ENCODE assay signal across 12 mouse cellular contexts in genomic region chr5:142876896-142877295, GRCm38 (mm10). TPM values are rescaled to one million over a fixed set of nuclear protein-coding genes. Genes with fewer than 3 reads are reported as not detected.
A peak's percentile ranks its signal among the peaks of the same experiment; 100 is the strongest.
DNase-seq lines count a peak whose midpoint lies in the region; ATAC-seq and TF ChIP-seq lines count a peak whose summit lies in the region.
"Had no signal": no experiment of that assay in that cellular context is flagged by ENCODE, and none has a peak within 500 bp of the region (broad histone marks: within the 10 kb centered on the region; RNA-seq: fewer than 3 reads in every experiment).

No protein-coding gene starts in this region.

- no peaks in the 10 kb centered on the region; the same call in 1 of the 2 replicates for H3K9me3 ChIP-seq in stomach, embryonic 14.5 days (ENCODE audit: control insufficient read depth, low read depth, low read length)
- no peaks in the 10 kb centered on the region for H3K9me3 ChIP-seq in stomach, postnatal 0 days (ENCODE audit: control insufficient read depth, low read length)
- H3K9me3 ChIP-seq in forebrain, embryonic 13.5 days (replicated peaks) = no peaks in the 10 kb centered on the region
- H3K9me3 ChIP-seq: heart, embryonic 12.5 days; hindbrain, embryonic 15.5 days; liver, embryonic 12.5 days; neural tube, embryonic 12.5 days; stomach, embryonic 15.5 days had no signal

- 0 out of 2 replicates have a peak, but pooled peaks have one; percentile 6 for ATAC-seq in stomach, embryonic 14.5 days (ENCODE audit: insufficient number of reproducible peaks, insufficient read depth, low FRiP score, low read depth)
- no peak for ATAC-seq in stomach, postnatal 0 days (ENCODE audit: low FRiP score, low TSS enrichment)
- ATAC-seq in forebrain, embryonic 13.5 days = peak; percentile 3; the same call in 1 of the 2 replicates

- TF ChIP-seq EP300 in stomach, postnatal 0 days (optimal IDR thresholded peaks at IDR 0.05) = no peak

- H3K4me3 ChIP-seq in layer of hippocampus, adult 2 months = no peak overlapping the region
- no peak overlapping the region for H3K4me3 ChIP-seq in stomach, embryonic 14.5 days (ENCODE audit: low read depth, low read length)
- no peak overlapping the region for H3K4me3 ChIP-seq in stomach, postnatal 0 days (ENCODE audit: low read depth, low read length)
- H3K4me3 ChIP-seq in forebrain, embryonic 13.5 days = no peak overlapping the region
- H3K4me3 ChIP-seq: heart, embryonic 12.5 days; hindbrain, embryonic 15.5 days; liver, embryonic 12.5 days; neural tube, embryonic 12.5 days; stomach, embryonic 15.5 days had no signal

- H3K4me2 ChIP-seq in stomach, embryonic 14.5 days (replicated peaks; ENCODE audit: low read depth, low read length) = no peak overlapping the region
- H3K4me2 ChIP-seq in stomach, postnatal 0 days (replicated peaks; ENCODE audit: low read depth) = no peak overlapping the region
- no peak overlapping the region for H3K4me2 ChIP-seq in forebrain, embryonic 13.5 days
- H3K4me2 ChIP-seq: heart, embryonic 12.5 days; hindbrain, embryonic 15.5 days; liver, embryonic 12.5 days; neural tube, embryonic 12.5 days; stomach, embryonic 15.5 days had no signal

- peaks cover 11% of the 10 kb centered on the region; the same call in 1 of the 2 replicates for H3K4me1 ChIP-seq in stomach, embryonic 14.5 days (ENCODE audit: control insufficient read depth, insufficient read depth, low read length)
- H3K4me1 ChIP-seq in stomach, postnatal 0 days (replicated peaks; ENCODE audit: control insufficient read depth, insufficient read depth) = no peaks in the 10 kb centered on the region
- H3K4me1 ChIP-seq in forebrain, embryonic 13.5 days = peaks cover 46% of the 10 kb centered on the region

- peaks cover 13% of the 10 kb centered on the region for H3K36me3 ChIP-seq in stomach, embryonic 14.5 days (ENCODE audit: control insufficient read depth, insufficient read depth, low read length)
- peaks cover 6% of the 10 kb centered on the region for H3K36me3 ChIP-seq in stomach, postnatal 0 days (ENCODE audit: control insufficient read depth, insufficient read depth, low read length)
- H3K36me3 ChIP-seq in forebrain, embryonic 13.5 days (ENCODE audit: poor library complexity, severe bottlenecking) = peaks cover 65% of the 10 kb centered on the region

- H3K27ac ChIP-seq in layer of hippocampus, adult 2 months = peak overlapping the region; percentile 70
- H3K27ac ChIP-seq in stomach, embryonic 14.5 days (ENCODE audit: low read length) = no peak overlapping the region
- H3K27ac ChIP-seq in stomach, postnatal 0 days (replicated peaks) = no peak overlapping the region
- peak overlapping the region; percentile 41; the same call in 1 of the 2 replicates for H3K27ac ChIP-seq in forebrain, embryonic 13.5 days
- H3K27ac ChIP-seq: liver, embryonic 12.5 days; stomach, embryonic 15.5 days had no signal

- no peak for TF ChIP-seq CTCF in layer of hippocampus, adult 2 months (conservative IDR thresholded peaks at IDR 0.05)
- TF ChIP-seq CTCF in stomach, postnatal 0 days (IDR thresholded peaks at IDR 0.05; ENCODE audit: low read depth) = no peak

- no peaks in the 10 kb centered on the region for H3K27me3 ChIP-seq in stomach, embryonic 14.5 days (ENCODE audit: control insufficient read depth, insufficient read depth, low read length)
- no peaks in the 10 kb centered on the region for H3K27me3 ChIP-seq in stomach, postnatal 0 days (ENCODE audit: control insufficient read depth, insufficient read depth, low read length)
- no peaks in the 10 kb centered on the region for H3K27me3 ChIP-seq in forebrain, embryonic 13.5 days
- H3K27me3 ChIP-seq: heart, embryonic 12.5 days; hindbrain, embryonic 15.5 days; liver, embryonic 12.5 days; neural tube, embryonic 12.5 days; stomach, embryonic 15.5 days had no signal

- DNase-seq in layer of hippocampus, adult 2 months (ENCODE audit: low spot score in 2 of 2) = no peak
- DNase-seq in layer of hippocampus, postnatal 36 days = no peak
- DNase-seq in stomach, postnatal 0 days (ENCODE audit: low spot score) = no peak
- DNase-seq in c-Kit-positive CD71-positive TER-119-positive erythroid progenitor cells, embryonic 14.5 days (ENCODE audit: low spot score) = no peak
- no peak for DNase-seq in adrenal gland, postnatal 10 days

- H3K9ac ChIP-seq in stomach, embryonic 14.5 days (replicated peaks; ENCODE audit: low read depth, low read length) = no peak overlapping the region
- no peak overlapping the region for H3K9ac ChIP-seq in stomach, postnatal 0 days (ENCODE audit: low read length)
- no peak overlapping the region for H3K9ac ChIP-seq in forebrain, embryonic 13.5 days
- H3K9ac ChIP-seq: heart, embryonic 12.5 days; hindbrain, embryonic 15.5 days; liver, embryonic 12.5 days; stomach, embryonic 15.5 days had no signal

- 93% methylated on average over 5 of the region's 5 CpGs for WGBS in stomach, embryonic 14.5 days
- whole genome bisulfite sequencing in stomach, postnatal 0 days = 80% methylated on average over 5 of the region's 5 CpGs
- WGBS in forebrain, embryonic 13.5 days = 80% methylated on average over 5 of the region's 5 CpGs

RNA-seq across cellular contexts. Expression of gene Fbxl18, which starts 18.3 kb away (rescaled TPM):
- 10 to 100 TPM; 36.7 to 39.9 TPM for total RNA-seq in layer of hippocampus, adult 2 months (2021)
- total RNA-seq in layer of hippocampus, postnatal 36 days (2021) = 10 to 100 TPM; 37.1 to 41.6 TPM
- 9.1 and 10.5 TPM in 2 replicates for polyA plus RNA-seq in stomach, embryonic 14.5 days (2014; fragmentation: Nextera tagmentation; extraction: Ambion mirVana)
- polyA plus RNA-seq in stomach, postnatal 0 days (2015; fragmentation: Nextera tagmentation; extraction: Ambion mirVana) = 5.0 and 5.3 TPM in 2 replicates
- polyA plus RNA-seq in forebrain, embryonic 13.5 days (2015; fragmentation: Nextera tagmentation; extraction: Ambion mirVana) = 30.7 and 35.1 TPM in 2 replicates
- 10 to 100 TPM in 1 of 2 experiments, 1 to 10 TPM in 1; 9.4 to 12.7 TPM for total RNA-seq in adrenal gland, postnatal 10 days (2021)

RNA-seq across cellular contexts. Expression of gene Actb, which starts 29.7 kb away (rescaled TPM):
- total RNA-seq in layer of hippocampus, adult 2 months (2021) = 1,000 to 10,000 TPM; 3,149 to 3,251 TPM
- total RNA-seq in layer of hippocampus, postnatal 36 days (2021) = 1,000 to 10,000 TPM; 3,215 to 3,370 TPM
- polyA plus RNA-seq in stomach, embryonic 14.5 days (2014; fragmentation: Nextera tagmentation; extraction: Ambion mirVana) = 17,142 and 17,567 TPM in 2 replicates
- polyA plus RNA-seq in stomach, postnatal 0 days (2015; fragmentation: Nextera tagmentation; extraction: Ambion mirVana) = 14,823 and 16,187 TPM in 2 replicates
- 15,903 and 18,325 TPM in 2 replicates for polyA plus RNA-seq in forebrain, embryonic 13.5 days (2015; fragmentation: Nextera tagmentation; extraction: Ambion mirVana)
- total RNA-seq in adrenal gland, postnatal 10 days (2021) = 1,000 to 10,000 TPM; 2,913 to 2,936 TPM

RNA-seq across cellular contexts. Expression of gene Tnrc18, which starts 59.4 kb away (rescaled TPM):
- total RNA-seq in layer of hippocampus, adult 2 months (2021) = 100 to 1,000 TPM; 142 to 143 TPM
- 100 to 1,000 TPM; 146 to 156 TPM for total RNA-seq in layer of hippocampus, postnatal 36 days (2021)
- 36.0 and 41.2 TPM in 2 replicates for polyA plus RNA-seq in stomach, embryonic 14.5 days (2014; fragmentation: Nextera tagmentation; extraction: Ambion mirVana)
- polyA plus RNA-seq in stomach, postnatal 0 days (2015; fragmentation: Nextera tagmentation; extraction: Ambion mirVana) = 12.0 and 12.5 TPM in 2 replicates
- 34.7 and 35.9 TPM in 2 replicates for polyA plus RNA-seq in forebrain, embryonic 13.5 days (2015; fragmentation: Nextera tagmentation; extraction: Ambion mirVana)
- 10 to 100 TPM; 77.5 to 98.6 TPM for total RNA-seq in adrenal gland, postnatal 10 days (2021)

Comparison
In these comparisons a context has a peak if more than half of its experiments do, and no peak if none do; other contexts are left out.
1. H3K27ac ChIP-seq: peak in layer of hippocampus, adult 2 months (single experiment) and forebrain, embryonic 13.5 days (single experiment); none in stomach, embryonic 14.5 days (single experiment) and stomach, postnatal 0 days (single experiment).